Mouse (Mus musculus) induced T-regulatory cell, adult 2 months (primary cell): ENCODE data around the gene Adamtsl5.

ENCODE experiments used
- DNase-seq: peaks from one replicate; pipeline ENCODE4 v3.0.0-alpha.2; 2012; ENCODE audit warnings: low read depth

Gene Adamtsl5

DNA sequence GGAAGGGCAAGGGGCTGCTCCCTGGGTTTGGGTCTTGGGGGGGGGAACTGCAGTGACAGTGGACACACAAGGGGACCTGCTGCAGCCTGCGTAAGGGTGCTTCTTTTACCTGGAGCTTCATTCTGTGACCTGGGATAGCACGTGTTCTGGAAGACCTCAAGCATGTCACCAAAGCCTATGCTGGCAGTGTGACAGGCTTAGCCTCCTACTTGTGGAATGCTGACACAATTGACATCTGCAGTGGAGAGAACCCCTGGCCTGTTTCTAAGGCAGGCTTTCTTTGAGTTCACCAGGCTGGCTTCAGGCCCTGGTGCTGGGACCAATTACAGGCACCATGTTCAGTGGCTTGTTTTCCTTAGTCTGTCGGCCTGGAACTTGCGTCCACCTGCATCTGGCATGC lies 53.9 kb downstream of the Adamtsl5 start:
- no peak for DNase-seq

DNA sequence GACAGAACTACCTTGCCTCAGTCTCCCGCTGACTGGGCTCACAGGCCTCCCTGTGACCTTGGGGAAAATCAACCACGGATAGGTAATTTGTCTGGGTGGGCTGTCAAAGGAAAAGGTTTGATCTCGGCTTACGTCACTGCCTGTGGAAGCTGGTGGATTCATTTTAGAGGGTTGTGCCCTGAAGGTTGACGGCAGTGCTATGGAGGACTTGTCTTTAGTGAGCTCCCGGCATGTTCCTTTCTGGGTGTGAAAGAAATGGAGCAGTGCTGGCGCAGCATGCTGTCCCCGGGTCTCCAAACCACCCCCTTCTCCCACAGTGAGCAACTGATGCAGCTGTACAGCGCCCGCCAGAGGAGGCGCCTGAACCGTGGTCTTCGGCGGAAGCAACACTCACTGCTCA lies 54.9 kb downstream of the Adamtsl5 start:
- DNase-seq: peak; percentile 61

DNA sequence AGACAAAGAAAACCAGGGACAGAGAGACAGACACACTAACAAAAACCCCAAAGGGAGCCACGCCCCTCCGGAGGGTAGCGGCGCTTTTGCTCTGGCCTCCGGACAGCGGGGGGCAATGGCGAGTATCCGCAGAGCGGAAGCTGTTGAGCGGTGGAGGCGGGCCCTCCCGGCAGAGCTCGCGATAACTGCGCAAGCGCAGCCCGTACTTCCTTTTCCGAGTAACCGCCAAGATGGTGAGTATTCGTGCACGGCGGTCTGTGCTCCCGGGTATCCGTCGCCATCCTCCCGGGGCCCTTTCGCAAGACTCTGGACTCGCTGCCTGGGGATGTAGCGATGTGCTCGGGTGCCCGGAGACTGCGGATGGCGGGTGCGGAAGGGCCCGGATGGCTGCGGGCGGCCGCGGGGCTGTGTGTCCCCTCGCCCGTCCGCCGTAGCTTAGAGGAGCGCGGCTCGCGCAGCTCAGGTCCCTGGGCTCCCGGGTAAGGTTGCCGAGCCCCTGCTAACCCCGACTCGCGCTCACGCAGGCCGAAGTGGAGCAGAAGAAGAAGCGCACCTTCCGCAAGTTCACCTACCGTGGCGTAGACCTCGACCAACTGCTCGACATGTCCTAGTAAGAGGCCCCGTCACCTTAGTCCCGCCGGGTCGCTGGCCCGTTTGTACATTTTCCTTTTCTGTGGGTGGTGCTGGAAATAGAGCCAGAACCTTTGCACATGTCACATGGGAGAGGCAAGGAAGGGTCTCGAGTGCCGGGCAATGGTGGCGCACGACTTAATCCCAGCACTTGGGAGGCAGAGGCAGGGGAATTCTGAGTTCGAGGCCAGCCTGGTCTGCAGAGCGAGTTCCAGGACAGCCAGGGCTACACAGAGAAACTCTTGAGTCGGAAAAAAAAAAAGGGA lies 55.7 kb downstream of the Adamtsl5 start, which contains the start of gene Rps15:
TSS of gene Rps15 (plus strand) at position 203 of the 896 bp plus-strand sequence.
- peak; percentile 98 for DNase-seq
